Mouse (Mus musculus): Measurements from ENCODE around the gene Sufu. TPM values are rescaled to one million over a fixed set of nuclear protein-coding genes. Genes with fewer than 3 reads are reported as not detected.

Gene Sufu
- polyA plus RNA-seq, 1 experiment = 24.2 TPM

- DNase-seq (ENCODE audit: low read depth) = no peak
Measured at GRCm38 (mm10) chr19:46515287-46515821, 118.7 kb downstream of the Sufu start.

GRCm38 (mm10) chr19:46516667-46517528 is 120.2 kb downstream of the Sufu start:
- DNase-seq (ENCODE audit: low read depth) = no peak

GRCm38 (mm10) chr19:46517529-46518351 is 121.0 kb downstream of the Sufu start:
- no peak for DNase-seq (ENCODE audit: low read depth)

- no peak for DNase-seq (ENCODE audit: low read depth)
Measured at GRCm38 (mm10) chr19:46518352-46518787, 121.7 kb downstream of the Sufu start.

GRCm38 (mm10) chr19:46518828-46519621 is 122.3 kb downstream of the Sufu start:
- DNase-seq (ENCODE audit: low read depth) = no peak

GRCm38 (mm10) chr19:46521698-46522097 is 125.0 kb downstream of the Sufu start:
- no peak for DNase-seq (ENCODE audit: low read depth)

GRCm38 (mm10) chr19:46522433-46523044 is 125.8 kb downstream of the Sufu start:
- no peak for DNase-seq (ENCODE audit: low read depth)

GRCm38 (mm10) chr19:46523131-46523479 is 126.4 kb downstream of the Sufu start:
- no peak for DNase-seq (ENCODE audit: low read depth)

- no peak for DNase-seq (ENCODE audit: low read depth)
Measured at GRCm38 (mm10) chr19:46523480-46524151, 126.9 kb downstream of the Sufu start.

- DNase-seq (ENCODE audit: low read depth) = no peak
Measured at GRCm38 (mm10) chr19:46524152-46524544, 127.5 kb downstream of the Sufu start.

- no peak for DNase-seq (ENCODE audit: low read depth)
Measured at GRCm38 (mm10) chr19:46524601-46525321, 128.1 kb downstream of the Sufu start.

- DNase-seq (ENCODE audit: low read depth) = no peak
Measured at GRCm38 (mm10) chr19:46525691-46526631, 129.3 kb downstream of the Sufu start.

GRCm38 (mm10) chr19:46527632-46528528 is 131.2 kb downstream of the Sufu start:
- DNase-seq (ENCODE audit: low read depth) = no peak

GRCm38 (mm10) chr19:46528529-46529213 is 132.0 kb downstream of the Sufu start:
- no peak for DNase-seq (ENCODE audit: low read depth)

- DNase-seq (ENCODE audit: low read depth) = no peak
Measured at GRCm38 (mm10) chr19:46529601-46530448, 133.1 kb downstream of the Sufu start.

- DNase-seq (ENCODE audit: low read depth) = no peak
Measured at GRCm38 (mm10) chr19:46530449-46530990, 133.8 kb downstream of the Sufu start.
